Mouse (Mus musculus) CH12.LX (cell line): ENCODE data around the gene Ascc1.

Experiments
- CTCF ChIP-seq, 2 experiments: IDR thresholded peaks in 1 of 2; conservative IDR thresholded peaks in 1 of 2; 2 replicates each; pipeline ENCODE4 v1.5.1; 2011 to 2012; ENCODE audit warnings: low read depth in 2 of 2, low read length in 2 of 2, improper control_type of control experiment in 1 of 2, inconsistent platforms in 1 of 2, mild to moderate bottlenecking in 1 of 2, moderate library complexity in 1 of 2
- EP300 ChIP-seq: IDR thresholded peaks from 2 replicates; pipeline ENCODE4 v1.6.1; 2011; ENCODE audit warnings: low read length, improper control_type of control experiment
- MAFK ChIP-seq: IDR thresholded peaks from 2 replicates; pipeline ENCODE4 v1.6.1; 2011; ENCODE audit warnings: low read length, improper control_type of control experiment; ENCODE audit not compliant: insufficient replicate concordance
- TBP ChIP-seq: conservative IDR thresholded peaks from 2 replicates; pipeline ENCODE4 v1.6.1; 2011; ENCODE audit warnings: low read depth, low read length, improper control_type of control experiment
- TCF12 ChIP-seq: IDR thresholded peaks from 2 replicates; pipeline ENCODE4 v1.6.1; 2014; ENCODE audit warnings: low read depth, mild to moderate bottlenecking, inconsistent platforms, low read length, improper control_type of control experiment

- TF ChIP-seq CTCF (conservative IDR thresholded peaks at IDR 0.05 in 1 of 2, IDR thresholded peaks at IDR 0.05 in 1 of 2; ENCODE audit: low read depth in 2 of 2, low read length in 2 of 2) (no peak; a peak in 1 of 4 replicates), TCF12 (peak; percentile 44; the same call in 1 of the 2 replicates), TBP (no peak), EP300 (peak; percentile 29; the same call in 1 of the 2 replicates), MAFK (no peak)
Measured at GRCm38 (mm10) chr10:59974786-59975185, 27.8 kb upstream of the Ascc1 start.
